Mouse (Mus musculus): ENCODE measurements around the gene Rgs16. TPM values are rescaled to one million over a fixed set of nuclear protein-coding genes. Genes with fewer than 3 reads are reported as not detected.

The Rgs16 gene
- total and polyA plus RNA-seq, 3 experiments, result not detected

DNA sequence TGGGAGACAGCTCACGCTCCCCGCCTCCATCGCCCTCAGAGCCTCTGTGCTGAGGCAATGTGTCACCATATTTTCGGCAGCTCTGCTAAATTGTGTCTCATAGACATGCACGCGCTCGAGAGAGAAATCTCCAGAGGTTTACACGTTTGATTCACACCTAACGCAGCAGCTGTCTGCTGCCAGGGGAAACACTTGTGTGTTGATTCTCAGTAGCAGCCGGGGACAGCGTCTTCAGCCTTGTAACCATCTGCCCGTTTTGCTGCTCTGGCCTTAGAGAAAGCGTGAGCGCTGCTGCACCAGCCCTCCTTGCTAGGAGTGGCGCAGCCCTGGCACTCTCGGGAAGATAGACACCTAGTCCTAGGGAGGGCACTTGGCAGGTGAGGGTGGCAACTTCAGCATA, 13.5 kb upstream of the Rgs16 start:
- ATAC-seq (ENCODE audit: extremely low read depth, insufficient number of reproducible peaks, low FRiP score, poor library complexity, severe bottlenecking), result no peak
- Histone ChIP-seq H3K27me3 (ENCODE audit: insufficient read depth, low read length) (peaks cover 4% of the 10 kb centered on the region; the same call in 1 of the 2 replicates), H3K36me3 (replicated peaks) (no peaks in the 10 kb centered on the region), H3K9me3 (replicated peaks) (no peaks in the 10 kb centered on the region), H3K4me3 (ENCODE audit: low read depth, low read length) (no peak overlapping the region), H3K4me1 (ENCODE audit: insufficient read depth, low read depth, low read length) (no peaks in the 10 kb centered on the region)
- no peak for DNase-seq (ENCODE audit: low spot score)
- TF ChIP-seq GATA1 (IDR thresholded peaks at IDR 0.05; ENCODE audit: borderline replicate concordance, low read length), result no peak
- TF ChIP-seq TAL1 (conservative IDR thresholded peaks at IDR 0.05; ENCODE audit: low read depth, low read length), result no peak
- no peak for TF ChIP-seq POLR2AphosphoS5 (IDR thresholded peaks at IDR 0.05; ENCODE audit: insufficient replicate concordance, low read depth, low read length)
- no peak for TF ChIP-seq GATA2 (IDR thresholded peaks at IDR 0.05; ENCODE audit: borderline replicate concordance, low read depth, low read length)
- TF ChIP-seq CTCF (IDR thresholded peaks at IDR 0.05; ENCODE audit: low read depth, low read length), result no peak

DNA sequence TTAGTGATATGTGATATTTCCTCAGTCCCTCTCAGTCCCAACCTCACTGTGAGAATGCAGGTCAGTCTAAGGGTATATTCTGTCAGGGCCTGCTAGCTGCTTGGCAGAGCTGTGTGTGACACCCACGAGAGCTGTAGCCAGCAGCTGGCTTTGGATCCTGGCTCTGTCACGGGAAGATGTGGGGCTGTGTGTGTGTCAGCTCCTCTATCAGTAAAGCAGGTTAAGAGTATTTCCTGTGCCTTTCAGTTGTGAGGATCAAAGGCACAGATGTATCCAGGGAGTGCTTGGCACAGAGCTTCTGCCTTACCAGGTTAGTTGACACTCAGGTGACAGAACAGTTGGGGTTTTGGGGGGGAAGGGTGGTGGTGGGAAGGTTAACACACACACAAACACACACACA, 10.3 kb upstream of the Rgs16 start:
- H3K27me3 ChIP-seq (ENCODE audit: insufficient read depth, low read length), result peaks cover 2% of the 10 kb centered on the region; the same call in 1 of the 2 replicates
- H3K9me3 ChIP-seq (replicated peaks), result no peaks in the 10 kb centered on the region
- DNase-seq (ENCODE audit: low spot score), result no peak
- no peaks in the 10 kb centered on the region for H3K4me1 ChIP-seq (ENCODE audit: insufficient read depth, low read depth, low read length)
- H3K4me3 ChIP-seq (ENCODE audit: low read depth, low read length), result no peak overlapping the region
- TF ChIP-seq POLR2AphosphoS5 (IDR thresholded peaks at IDR 0.05; ENCODE audit: insufficient replicate concordance, low read depth, low read length), result no peak
- TF ChIP-seq GATA1 (IDR thresholded peaks at IDR 0.05; ENCODE audit: borderline replicate concordance, low read length), result no peak
- TF ChIP-seq GATA2 (IDR thresholded peaks at IDR 0.05; ENCODE audit: borderline replicate concordance, low read depth, low read length), result no peak
- no peak for TF ChIP-seq CTCF (IDR thresholded peaks at IDR 0.05; ENCODE audit: low read depth, low read length)
- TF ChIP-seq TAL1 (conservative IDR thresholded peaks at IDR 0.05; ENCODE audit: low read depth, low read length), result no peak
- H3K36me3 ChIP-seq (replicated peaks), result no peaks in the 10 kb centered on the region
- no peak for ATAC-seq (ENCODE audit: extremely low read depth, insufficient number of reproducible peaks, low FRiP score, poor library complexity, severe bottlenecking)

DNA sequence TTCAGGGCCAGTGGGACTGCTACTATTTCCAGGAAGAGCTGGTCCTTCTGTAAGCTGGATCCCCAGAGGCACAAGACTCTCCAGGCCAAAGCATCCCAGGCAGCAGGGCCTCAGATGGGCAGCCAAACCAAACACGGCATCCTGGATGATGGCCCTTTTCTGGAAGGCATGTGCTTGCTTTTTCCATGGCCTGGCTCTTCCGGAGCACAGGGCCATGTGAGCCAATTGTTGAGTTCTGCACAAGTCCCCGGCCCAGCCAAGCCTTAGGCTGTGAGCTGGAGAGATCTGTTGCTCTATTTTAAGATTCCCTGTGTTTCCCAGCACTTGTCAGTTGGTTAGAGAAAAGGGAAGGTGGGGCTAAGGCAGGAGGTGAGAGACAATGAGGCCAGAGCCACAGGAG, 9.5 kb upstream of the Rgs16 start:
- Histone ChIP-seq H3K9me3 (replicated peaks) (no peaks in the 10 kb centered on the region), H3K4me1 (ENCODE audit: insufficient read depth, low read depth, low read length) (no peaks in the 10 kb centered on the region), H3K27me3 (ENCODE audit: insufficient read depth, low read length) (peaks cover 2% of the 10 kb centered on the region; the same call in 1 of the 2 replicates), H3K36me3 (replicated peaks) (no peaks in the 10 kb centered on the region), H3K4me3 (ENCODE audit: low read depth, low read length) (no peak overlapping the region)
- TF ChIP-seq GATA1 (IDR thresholded peaks at IDR 0.05; ENCODE audit: borderline replicate concordance, low read length) (no peak), TAL1 (conservative IDR thresholded peaks at IDR 0.05; ENCODE audit: low read depth, low read length) (no peak), CTCF (IDR thresholded peaks at IDR 0.05; ENCODE audit: low read depth, low read length) (no peak), POLR2AphosphoS5 (IDR thresholded peaks at IDR 0.05; ENCODE audit: insufficient replicate concordance, low read depth, low read length) (no peak), GATA2 (IDR thresholded peaks at IDR 0.05; ENCODE audit: borderline replicate concordance, low read depth, low read length) (no peak)
- ATAC-seq (ENCODE audit: extremely low read depth, insufficient number of reproducible peaks, low FRiP score, poor library complexity, severe bottlenecking) (no peak), DNase-seq (ENCODE audit: low spot score) (no peak)

DNA sequence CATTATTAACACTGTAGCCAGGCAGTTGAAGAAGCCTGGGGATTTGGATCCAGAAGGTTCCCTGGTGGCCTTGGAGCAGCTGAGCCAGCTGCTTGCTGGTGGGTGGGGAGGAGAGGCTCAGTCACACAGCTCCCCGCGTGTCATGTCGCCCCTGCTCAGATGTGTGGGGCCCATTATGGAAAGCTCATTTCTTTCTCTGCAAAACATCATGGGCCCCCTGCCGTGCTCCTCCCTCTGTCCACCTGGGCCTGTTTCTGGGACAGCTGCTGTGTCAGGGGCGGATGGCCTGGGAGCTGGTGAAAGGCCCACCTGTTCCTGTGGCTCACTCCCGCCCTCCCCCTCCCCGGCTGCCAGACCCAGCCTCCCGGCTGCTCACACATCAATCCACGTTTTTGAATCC, 7.0 kb upstream of the Rgs16 start:
- peaks cover 7% of the 10 kb centered on the region; the same call in 1 of the 2 replicates for H3K27me3 ChIP-seq (ENCODE audit: insufficient read depth, low read length)
- no peaks in the 10 kb centered on the region for H3K9me3 ChIP-seq (replicated peaks)
- no peaks in the 10 kb centered on the region for H3K36me3 ChIP-seq (replicated peaks)
- no peak overlapping the region for H3K4me3 ChIP-seq (ENCODE audit: low read depth, low read length)
- no peaks in the 10 kb centered on the region for H3K4me1 ChIP-seq (ENCODE audit: insufficient read depth, low read depth, low read length)
- DNase-seq (ENCODE audit: low spot score), result no peak
- TF ChIP-seq CTCF (IDR thresholded peaks at IDR 0.05; ENCODE audit: low read depth, low read length) (no peak), GATA1 (IDR thresholded peaks at IDR 0.05; ENCODE audit: borderline replicate concordance, low read length) (no peak), POLR2AphosphoS5 (IDR thresholded peaks at IDR 0.05; ENCODE audit: insufficient replicate concordance, low read depth, low read length) (no peak), GATA2 (IDR thresholded peaks at IDR 0.05; ENCODE audit: borderline replicate concordance, low read depth, low read length) (no peak), TAL1 (conservative IDR thresholded peaks at IDR 0.05; ENCODE audit: low read depth, low read length) (no peak)
- ATAC-seq (ENCODE audit: extremely low read depth, insufficient number of reproducible peaks, low FRiP score, poor library complexity, severe bottlenecking), result no peak

DNA sequence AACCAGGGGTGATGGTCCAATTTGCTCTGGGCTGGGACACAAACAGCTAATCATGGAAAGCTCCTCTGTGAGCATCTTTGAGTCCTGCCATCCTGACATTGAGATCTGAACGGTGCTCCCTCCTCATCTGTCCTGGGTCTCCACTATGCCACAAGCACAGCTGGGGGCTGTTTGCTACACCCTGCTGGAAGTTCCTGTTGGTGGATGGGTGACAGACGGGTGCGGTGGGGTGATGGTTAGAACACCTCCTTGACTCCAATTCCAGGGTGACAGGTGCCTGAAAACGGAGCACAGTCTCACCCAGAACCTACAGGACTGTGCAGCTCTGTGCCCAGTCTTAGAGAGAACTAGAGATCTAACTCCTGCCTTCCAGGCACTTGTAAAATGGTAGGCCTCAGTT, 5.3 kb upstream of the Rgs16 start:
- no peaks in the 10 kb centered on the region for H3K9me3 ChIP-seq (replicated peaks)
- ATAC-seq (ENCODE audit: extremely low read depth, insufficient number of reproducible peaks, low FRiP score, poor library complexity, severe bottlenecking) (no peak), DNase-seq (ENCODE audit: low spot score) (no peak)
- H3K4me3 ChIP-seq (ENCODE audit: low read depth, low read length), result no peak overlapping the region
- peaks cover 8% of the 10 kb centered on the region; the same call in 1 of the 2 replicates for H3K27me3 ChIP-seq (ENCODE audit: insufficient read depth, low read length)
- TF ChIP-seq POLR2AphosphoS5 (IDR thresholded peaks at IDR 0.05; ENCODE audit: insufficient replicate concordance, low read depth, low read length), result no peak
- TF ChIP-seq TAL1 (conservative IDR thresholded peaks at IDR 0.05; ENCODE audit: low read depth, low read length), result no peak
- no peak for TF ChIP-seq GATA2 (IDR thresholded peaks at IDR 0.05; ENCODE audit: borderline replicate concordance, low read depth, low read length)
- TF ChIP-seq GATA1 (IDR thresholded peaks at IDR 0.05; ENCODE audit: borderline replicate concordance, low read length), result no peak
- no peak for TF ChIP-seq CTCF (IDR thresholded peaks at IDR 0.05; ENCODE audit: low read depth, low read length)
- H3K36me3 ChIP-seq (replicated peaks), result no peaks in the 10 kb centered on the region
- no peaks in the 10 kb centered on the region for H3K4me1 ChIP-seq (ENCODE audit: insufficient read depth, low read depth, low read length)

DNA sequence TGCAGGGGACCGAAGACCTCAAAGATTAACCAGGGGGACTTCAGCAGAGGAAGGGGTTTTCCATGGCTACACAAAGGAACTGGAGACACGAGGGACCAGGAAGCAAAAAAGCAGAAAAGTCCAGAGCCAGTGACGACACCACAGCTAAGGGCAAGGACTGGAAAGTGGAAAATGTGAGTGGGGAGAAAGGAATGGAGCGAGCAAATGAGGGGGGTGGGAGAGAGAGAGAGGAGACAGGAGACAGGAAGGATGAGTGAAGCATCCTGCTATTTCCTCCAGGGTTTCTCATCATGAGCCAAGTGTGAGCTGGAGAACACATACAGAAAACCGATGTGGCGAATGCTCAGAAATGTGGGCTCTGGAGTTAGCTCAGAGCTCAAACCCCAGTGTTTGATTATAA, 4.1 kb upstream of the Rgs16 start:
- Histone ChIP-seq H3K36me3 (replicated peaks) (no peaks in the 10 kb centered on the region), H3K9me3 (replicated peaks) (no peaks in the 10 kb centered on the region), H3K4me1 (ENCODE audit: insufficient read depth, low read depth, low read length) (no peaks in the 10 kb centered on the region), H3K27me3 (ENCODE audit: insufficient read depth, low read length) (peaks cover 10% of the 10 kb centered on the region; the same call in 1 of the 2 replicates), H3K4me3 (ENCODE audit: low read depth, low read length) (no peak overlapping the region)
- TF ChIP-seq POLR2AphosphoS5 (IDR thresholded peaks at IDR 0.05; ENCODE audit: insufficient replicate concordance, low read depth, low read length) (no peak), GATA2 (IDR thresholded peaks at IDR 0.05; ENCODE audit: borderline replicate concordance, low read depth, low read length) (no peak), CTCF (IDR thresholded peaks at IDR 0.05; ENCODE audit: low read depth, low read length) (no peak), GATA1 (IDR thresholded peaks at IDR 0.05; ENCODE audit: borderline replicate concordance, low read length) (no peak), TAL1 (conservative IDR thresholded peaks at IDR 0.05; ENCODE audit: low read depth, low read length) (no peak)
- ATAC-seq (ENCODE audit: extremely low read depth, insufficient number of reproducible peaks, low FRiP score, poor library complexity, severe bottlenecking), result no peak
- no peak for DNase-seq (ENCODE audit: low spot score)

Measured in G1E (cell line).